Mouse (Mus musculus): ENCODE results near the gene Atp6ap1.

The Atp6ap1 gene

GRCm38 (mm10) chrX:74296538-74297448 is at the start of gene Atp6ap1:
Gene Atp6ap1 (plus strand): TSS chrX:74297097.
- DNase-seq (ENCODE audit: low spot score), result peak; percentile 91

- DNase-seq (ENCODE audit: low spot score), result no peak
Measured at GRCm38 (mm10) chrX:74248651-74249050, 48.2 kb upstream of the Atp6ap1 start.

GRCm38 (mm10) chrX:74249615-74250014 is 47.3 kb upstream of the Atp6ap1 start, which contains the start of gene Flna:
Gene Flna (minus strand): TSS chrX:74249820.
- DNase-seq (ENCODE audit: low spot score), result peak; percentile 42

- DNase-seq (ENCODE audit: low spot score), result peak; percentile 89
Measured at GRCm38 (mm10) chrX:74254153-74254887, 42.6 kb upstream of the Atp6ap1 start, which contains the start of gene Emd. Gene Emd (plus strand): TSS chrX:74254687.

GRCm38 (mm10) chrX:74254888-74255565 is 41.9 kb upstream of the Atp6ap1 start:
- DNase-seq (ENCODE audit: low spot score), result no peak

- DNase-seq (ENCODE audit: low spot score), result no peak
Measured at GRCm38 (mm10) chrX:74257746-74258145, 39.2 kb upstream of the Atp6ap1 start.

GRCm38 (mm10) chrX:74269736-74270061 is 27.2 kb upstream of the Atp6ap1 start:
- DNase-seq (ENCODE audit: low spot score), result no peak

GRCm38 (mm10) chrX:74270062-74270901 is 26.6 kb upstream of the Atp6ap1 start, which contains the start of gene Rpl10:
Gene Rpl10 (plus strand): TSS chrX:74270812.
- DNase-seq (ENCODE audit: low spot score), result peak; percentile 93

GRCm38 (mm10) chrX:74270902-74271551 is 25.9 kb upstream of the Atp6ap1 start:
- DNase-seq (ENCODE audit: low spot score), result no peak

GRCm38 (mm10) chrX:74273422-74274322 is 23.2 kb upstream of the Atp6ap1 start:
- DNase-seq (ENCODE audit: low spot score), result no peak

- no peak for DNase-seq (ENCODE audit: low spot score)
Measured at GRCm38 (mm10) chrX:74277916-74278315, 19.0 kb upstream of the Atp6ap1 start.

- DNase-seq (ENCODE audit: low spot score), result no peak
Measured at GRCm38 (mm10) chrX:74281041-74281731, 15.7 kb upstream of the Atp6ap1 start.

GRCm38 (mm10) chrX:74281732-74282394 is 15.0 kb upstream of the Atp6ap1 start, which contains the start of the genes Taz and Dnase1l1:
Gene Taz (plus strand): TSS chrX:74281912.
Gene Dnase1l1 (minus strand): TSS chrX:74282337.
- DNase-seq (ENCODE audit: low spot score), result peak; percentile 89

GRCm38 (mm10) chrX:74282395-74283091 is 14.4 kb upstream of the Atp6ap1 start:
- DNase-seq (ENCODE audit: low spot score), result peak; percentile 80

- DNase-seq (ENCODE audit: low spot score), result no peak
Measured at GRCm38 (mm10) chrX:74283092-74283437, 13.8 kb upstream of the Atp6ap1 start.

GRCm38 (mm10) chrX:74293431-74293830 is 3.5 kb upstream of the Atp6ap1 start:
- no peak for DNase-seq (ENCODE audit: low spot score)

GRCm38 (mm10) chrX:74298348-74298747 is 1.5 kb downstream of the Atp6ap1 start:
- DNase-seq (ENCODE audit: low spot score), result no peak

GRCm38 (mm10) chrX:74299721-74300120 is 2.8 kb downstream of the Atp6ap1 start:
- no peak for DNase-seq (ENCODE audit: low spot score)
